Mouse (Mus musculus): ENCODE data around the gene Josd1. TPM values are rescaled to one million over a fixed set of nuclear protein-coding genes. Genes with fewer than 3 reads are reported as not detected.

The Josd1 gene
- polyA plus RNA-seq, 1 experiment from 2014 or later, result 29.0 TPM

Other genes with a start within 250 kb of the Josd1 start
- gene Csnk1e, start 232.4 kb downstream of the Josd1 start, polyA plus RNA-seq (2016; fragmentation: Nextera tagmentation; extraction: Ambion mirVana), result 103 and 111 TPM in 2 replicates
- 0.14 and 0.41 TPM in 2 replicates for gene Kcnj4, start 182.7 kb downstream of the Josd1 start, polyA plus RNA-seq (2016; fragmentation: Nextera tagmentation; extraction: Ambion mirVana)
- gene Kdelr3, start 171.5 kb downstream of the Josd1 start, polyA plus RNA-seq (2016; fragmentation: Nextera tagmentation; extraction: Ambion mirVana), result 49.6 and 51.9 TPM in 2 replicates
- gene Ddx17, start 141.2 kb downstream of the Josd1 start, polyA plus RNA-seq (2016; fragmentation: Nextera tagmentation; extraction: Ambion mirVana), result 37.1 and 39.9 TPM in 2 replicates
- 1.5 and 1.8 TPM in 2 replicates for gene Dmc1, start 82.8 kb downstream of the Josd1 start, polyA plus RNA-seq (2016; fragmentation: Nextera tagmentation; extraction: Ambion mirVana)
- 0.60 and 0.93 TPM in 2 replicates for gene Fam227a, start 29.0 kb downstream of the Josd1 start, polyA plus RNA-seq (2016; fragmentation: Nextera tagmentation; extraction: Ambion mirVana)
- gene Cby1, start 28.7 kb downstream of the Josd1 start, polyA plus RNA-seq (2016; fragmentation: Nextera tagmentation; extraction: Ambion mirVana), result 40.9 and 42.0 TPM in 2 replicates
- 234 and 237 TPM in 2 replicates for gene Tomm22, start 17.1 kb downstream of the Josd1 start, polyA plus RNA-seq (2016; fragmentation: Nextera tagmentation; extraction: Ambion mirVana)
- gene Gtpbp1, start 2.9 kb upstream of the Josd1 start, polyA plus RNA-seq (2016; fragmentation: Nextera tagmentation; extraction: Ambion mirVana), result 32.8 and 33.6 TPM in 2 replicates
- 4.5 and 4.9 TPM in 2 replicates for gene Sun2, start 54.6 kb upstream of the Josd1 start, polyA plus RNA-seq (2016; fragmentation: Nextera tagmentation; extraction: Ambion mirVana)
- 37.1 TPM in 2 replicates for gene Dnal4, start 89.9 kb upstream of the Josd1 start, polyA plus RNA-seq (2016; fragmentation: Nextera tagmentation; extraction: Ambion mirVana)
- gene Nptxr, start 116.8 kb upstream of the Josd1 start, polyA plus RNA-seq (2016; fragmentation: Nextera tagmentation; extraction: Ambion mirVana), result 2.6 and 2.7 TPM in 2 replicates
- gene Npcd, start 146.3 kb upstream of the Josd1 start, polyA plus RNA-seq (2016; fragmentation: Nextera tagmentation; extraction: Ambion mirVana), result 0.21 TPM in 1 of 2 replicates, not detected in the other
- 34.5 and 38.0 TPM in 2 replicates for gene Cbx6, start 146.8 kb upstream of the Josd1 start, polyA plus RNA-seq (2016; fragmentation: Nextera tagmentation; extraction: Ambion mirVana)
- 11.2 and 12.2 TPM in 2 replicates for gene Apobec3, start 203.7 kb upstream of the Josd1 start, polyA plus RNA-seq (2016; fragmentation: Nextera tagmentation; extraction: Ambion mirVana)